Mouse (Mus musculus) heart, embryonic 12.5 days (tissue): ENCODE results near the gene Sparc. TPM values are rescaled to one million over a fixed set of nuclear protein-coding genes. Genes with fewer than 3 reads are reported as not detected.
A peak's percentile ranks its signal among the peaks of the same experiment; 100 is the strongest.

ENCODE experiments used
- ATAC-seq: fragments of 200-750 bp; cut with Nextera tagmentation; 2 replicates; pipeline ENCODE4 v1.8.0; 2017; ENCODE audit warnings: moderate TSS enrichment, moderate library complexity; ENCODE audit not compliant: insufficient number of reproducible peaks, low FRiP score
- H3K27ac ChIP-seq: fragments of 300-500 bp; sonication (generic); 2 replicates; pipeline ENCODE4 v1.5.1; 2016; ENCODE audit warnings: mild to moderate bottlenecking, moderate library complexity; ENCODE audit not compliant: poor library complexity, severe bottlenecking
- H3K27me3 ChIP-seq: fragments of 300-500 bp; sonication (generic); replicated peaks from 2 replicates; pipeline ENCODE4 v1.6.1; 2016; ENCODE audit warnings: mild to moderate bottlenecking, moderate library complexity
- H3K36me3 ChIP-seq: fragments of 300-500 bp; sonication (generic); 2 replicates; pipeline ENCODE4 v1.6.1; 2016; ENCODE audit warnings: mild to moderate bottlenecking, moderate library complexity
- H3K4me1 ChIP-seq: fragments of 300-500 bp; sonication (generic); replicated peaks from 2 replicates; pipeline ENCODE4 v1.6.1; 2016; ENCODE audit warnings: mild to moderate bottlenecking
- H3K4me2 ChIP-seq: fragments of 300-500 bp; sonication (generic); 2 replicates; pipeline ENCODE4 v1.6.1; 2016; ENCODE audit warnings: mild to moderate bottlenecking, moderate library complexity
- H3K4me3 ChIP-seq: fragments of 300-500 bp; sonication (generic); 2 replicates; pipeline ENCODE4 v1.5.1; 2016; ENCODE audit warnings: mild to moderate bottlenecking
- H3K9ac ChIP-seq: fragments of 300-500 bp; sonication (generic); 2 replicates; pipeline ENCODE4 v1.6.1; 2016; ENCODE audit warnings: mild to moderate bottlenecking, moderate library complexity
- H3K9me3 ChIP-seq: fragments of 300-500 bp; sonication (generic); replicated peaks from 2 replicates; pipeline ENCODE4 v1.6.1; 2016; ENCODE audit warnings: mild to moderate bottlenecking, moderate library complexity
- WGBS: fragments of 180-500 bp; shearing (Covaris S2); methylation state at CpG from one replicate; pipeline ENCODE4 v1.1.7; 2016; 5-methylcytosine and 5-hydroxymethylcytosine counted together
- polyA plus RNA-seq: library from polyadenylated mRNA; unstranded; fragments of >200 nt; fragmentation: Nextera tagmentation; extraction: Ambion mirVana; gene quantifications from 2 replicates; pipeline ENCODE4 v1.2.1, GENCODE M21; 2016

The Sparc gene
- polyA plus RNA-seq, 1 experiment from 2014 or later, result 1,408 TPM

- WGBS, result under 1% methylated on average over 36 of the region's 36 CpGs
Measured at GRCm38 (mm10) chr11:55461019-55461645, 38.1 kb upstream of the Sparc start, which contains the start of gene Atox1. Gene Atox1 (minus strand): TSS chr11:55461239.

GRCm38 (mm10) chr11:55460559-55461018 lies 37.6 kb upstream of the Sparc start:
- Histone ChIP-seq H3K27me3 (no peaks in the 10 kb centered on the region), H3K9me3 (no peaks in the 10 kb centered on the region), H3K9ac (peak overlapping the region; percentile 81), H3K36me3 (no peaks in the 10 kb centered on the region), H3K27ac (peak overlapping the region; percentile 62), H3K4me3 (peak overlapping the region; percentile 88), H3K4me1 (peaks cover 30% of the 10 kb centered on the region), H3K4me2 (peak overlapping the region; percentile 97)
- WGBS, result under 1% methylated on average over 17 of the region's 17 CpGs
- peak; percentile 34 for ATAC-seq

More at GRCm38 (mm10) chr11:55461019-55461645, 38.1 kb upstream of the Sparc start, which contains the start of gene Atox1:
- peak within 1 kb of the TSS; percentile 82 for H3K27ac ChIP-seq
- peak; percentile 98 for ATAC-seq
- H3K36me3 ChIP-seq, result no peaks in the 10 kb centered on the region
- H3K4me1 ChIP-seq, result peaks cover 30% of the 10 kb centered on the region
- no peaks in the 10 kb centered on the region for H3K9me3 ChIP-seq
- H3K4me2 ChIP-seq, result peak within 1 kb of the TSS; percentile 97
- peak within 1 kb of the TSS; percentile 88 for H3K4me3 ChIP-seq
- H3K9ac ChIP-seq, result peak within 1 kb of the TSS; percentile 81
- no peaks in the 10 kb centered on the region for H3K27me3 ChIP-seq

- WGBS, result 12% methylated on average over 3 of the region's 3 CpGs
- no peak for ATAC-seq
- no peaks in the 10 kb centered on the region for H3K27me3 ChIP-seq
Measured at GRCm38 (mm10) chr11:55459850-55460558, 37.0 kb upstream of the Sparc start.

GRCm38 (mm10) chr11:55458501-55458900 lies 35.5 kb upstream of the Sparc start:
- H3K4me3 ChIP-seq, result no peak overlapping the region
- peaks cover 30% of the 10 kb centered on the region for H3K4me1 ChIP-seq
- no peaks in the 10 kb centered on the region for H3K27me3 ChIP-seq
- no peaks in the 10 kb centered on the region for H3K9me3 ChIP-seq
- H3K36me3 ChIP-seq, result peaks cover 12% of the 10 kb centered on the region
- WGBS, result 60% methylated on average over 4 of the region's 4 CpGs
- no peak overlapping the region for H3K9ac ChIP-seq
- H3K4me2 ChIP-seq, result no peak overlapping the region
- no peak overlapping the region for H3K27ac ChIP-seq
- ATAC-seq, result no peak

More at GRCm38 (mm10) chr11:55459850-55460558, 37.0 kb upstream of the Sparc start:
- H3K4me1 ChIP-seq, result peaks cover 30% of the 10 kb centered on the region
- peak overlapping the region; percentile 81 for H3K9ac ChIP-seq
- peak overlapping the region; percentile 88 for H3K4me3 ChIP-seq
- no peaks in the 10 kb centered on the region for H3K36me3 ChIP-seq
- H3K27ac ChIP-seq, result peak overlapping the region; percentile 62
- no peaks in the 10 kb centered on the region for H3K9me3 ChIP-seq
- H3K4me2 ChIP-seq, result peak overlapping the region; percentile 97

- H3K9me3 ChIP-seq, result no peaks in the 10 kb centered on the region
- H3K36me3 ChIP-seq, result peaks cover 39% of the 10 kb centered on the region
- no peaks in the 10 kb centered on the region for H3K27me3 ChIP-seq
- H3K9ac ChIP-seq, result no peak overlapping the region
- no peak overlapping the region for H3K4me2 ChIP-seq
- no peak overlapping the region for H3K4me3 ChIP-seq
- ATAC-seq, result no peak
- no peak overlapping the region for H3K27ac ChIP-seq
- H3K4me1 ChIP-seq, result peaks cover 19% of the 10 kb centered on the region
- 79% methylated on average over 2 of the region's 2 CpGs for WGBS
Measured at GRCm38 (mm10) chr11:55455166-55455565, 32.2 kb upstream of the Sparc start.

GRCm38 (mm10) chr11:55453640-55454039 lies 30.7 kb upstream of the Sparc start:
- Histone ChIP-seq H3K4me3 (no peak overlapping the region), H3K36me3 (peaks cover 48% of the 10 kb centered on the region), H3K4me1 (peaks cover 5% of the 10 kb centered on the region; the same call in 1 of the 2 replicates), H3K4me2 (no peak overlapping the region), H3K27ac (no peak overlapping the region), H3K27me3 (no peaks in the 10 kb centered on the region), H3K9ac (no peak overlapping the region), H3K9me3 (no peaks in the 10 kb centered on the region)
- ATAC-seq, result no peak
- 82% methylated on average over 4 of the region's 4 CpGs for WGBS

GRCm38 (mm10) chr11:55450311-55450710 lies 27.3 kb upstream of the Sparc start:
- H3K27me3 ChIP-seq, result no peaks in the 10 kb centered on the region
- no peak overlapping the region for H3K27ac ChIP-seq
- H3K9me3 ChIP-seq, result no peaks in the 10 kb centered on the region
- no peak overlapping the region for H3K9ac ChIP-seq
- ATAC-seq, result no peak
- H3K4me1 ChIP-seq, result 0 out of 2 replicates have a peak, but pooled peaks cover 2% of the 10 kb centered on the region
- 69% methylated on average over 4 of the region's 4 CpGs for WGBS
- peaks cover 53% of the 10 kb centered on the region for H3K36me3 ChIP-seq
- H3K4me2 ChIP-seq, result no peak overlapping the region
- H3K4me3 ChIP-seq, result no peak overlapping the region

- Histone ChIP-seq H3K27ac (peak overlapping the region; percentile 39; the same call in 1 of the 2 replicates), H3K9ac (no peak overlapping the region), H3K27me3 (no peaks in the 10 kb centered on the region), H3K36me3 (peaks cover 51% of the 10 kb centered on the region), H3K4me3 (no peak overlapping the region), H3K4me2 (no peak overlapping the region), H3K4me1 (0 out of 2 replicates have a peak, but pooled peaks cover 2% of the 10 kb centered on the region), H3K9me3 (no peaks in the 10 kb centered on the region)
- WGBS, result 63% methylated on average over 7 of the region's 7 CpGs
- ATAC-seq, result no peak
Measured at GRCm38 (mm10) chr11:55449531-55449930, 26.5 kb upstream of the Sparc start.

- H3K27ac ChIP-seq, result no peak overlapping the region
- no peaks in the 10 kb centered on the region for H3K27me3 ChIP-seq
- no peak overlapping the region for H3K4me3 ChIP-seq
- no peaks in the 10 kb centered on the region for H3K9me3 ChIP-seq
- no peak overlapping the region for H3K9ac ChIP-seq
- WGBS, result 20% methylated on average over 4 of the region's 4 CpGs
- H3K4me2 ChIP-seq, result no peak overlapping the region
- peaks cover 29% of the 10 kb centered on the region for H3K36me3 ChIP-seq
- ATAC-seq, result peak; percentile 76
- peaks cover 12% of the 10 kb centered on the region for H3K4me1 ChIP-seq
Measured at GRCm38 (mm10) chr11:55446579-55446978, 23.6 kb upstream of the Sparc start.

- WGBS, result 3% methylated on average over 1 of the region's 1 CpGs
- ATAC-seq, result no peak
- no peak overlapping the region for H3K27ac ChIP-seq
Measured at GRCm38 (mm10) chr11:55444772-55445171, 21.8 kb upstream of the Sparc start.

GRCm38 (mm10) chr11:55439718-55440117 lies 16.7 kb upstream of the Sparc start:
- ATAC-seq, result no peak
- no peak overlapping the region for H3K9ac ChIP-seq

More at GRCm38 (mm10) chr11:55444772-55445171, 21.8 kb upstream of the Sparc start:
- Histone ChIP-seq H3K9ac (no peak overlapping the region), H3K27me3 (no peaks in the 10 kb centered on the region), H3K36me3 (peaks cover 13% of the 10 kb centered on the region), H3K4me1 (peaks cover 14% of the 10 kb centered on the region), H3K4me2 (no peak overlapping the region), H3K9me3 (no peaks in the 10 kb centered on the region), H3K4me3 (no peak overlapping the region)

More at GRCm38 (mm10) chr11:55439718-55440117, 16.7 kb upstream of the Sparc start:
- Histone ChIP-seq H3K4me1 (peaks cover 16% of the 10 kb centered on the region), H3K4me3 (no peak overlapping the region), H3K36me3 (no peaks in the 10 kb centered on the region; the same call in 1 of the 2 replicates), H3K4me2 (no peak overlapping the region), H3K27ac (no peak overlapping the region), H3K9me3 (no peaks in the 10 kb centered on the region), H3K27me3 (no peaks in the 10 kb centered on the region)
- 52% methylated on average over 5 of the region's 5 CpGs for WGBS
